Mouse (Mus musculus) brain, embryonic 14.5 days (tissue): ENCODE data around the gene Sh3rf3.

ENCODE experiments used
- CTCF ChIP-seq: fragments of 200-500 bp; IDR thresholded peaks from 2 replicates; pipeline ENCODE4 v1.5.1; 2012; ENCODE audit warnings: inconsistent platforms, mild to moderate bottlenecking, moderate library complexity, borderline replicate concordance; ENCODE audit not compliant: insufficient read depth, insufficient read length; ENCODE audit errors: extremely low read depth
- POLR2A ChIP-seq: fragments of 200-500 bp; IDR thresholded peaks from 2 replicates; pipeline ENCODE4 v1.6.1; 2012; ENCODE audit warnings: mild to moderate bottlenecking, inconsistent platforms, borderline replicate concordance; ENCODE audit not compliant: poor library complexity, insufficient read depth, insufficient read length, severe bottlenecking; ENCODE audit errors: extremely low read depth

GRCm38 (mm10) chr10:58897009-58897543, 83.9 kb downstream of the Sh3rf3 start:
- no peak for TF ChIP-seq CTCF
- TF ChIP-seq POLR2A = no peak
